ENCODE assay signal across 40 mouse cellular contexts in genomic region chr4:135136202-135136601, GRCm38 (mm10). TPM values are rescaled to one million over a fixed set of nuclear protein-coding genes. Genes with fewer than 3 reads are reported as not detected.
"Had no signal": no experiment of that assay in that cellular context is flagged by ENCODE, and none has a peak within 500 bp of the region (broad histone marks: within the 10 kb centered on the region; RNA-seq: fewer than 3 reads in every experiment).

No protein-coding gene starts in this region.

- H3K36me3 ChIP-seq: heart, embryonic 10.5 days; heart, embryonic 12.5 days; heart, embryonic 13.5 days; heart, embryonic 15.5 days; hindbrain, embryonic 10.5 days; hindbrain, embryonic 12.5 days; hindbrain, embryonic 15.5 days; intestine, embryonic 15.5 days; kidney, embryonic 15.5 days had no signal

- H3K27ac ChIP-seq: heart, embryonic 10.5 days; heart, embryonic 13.5 days; heart, embryonic 15.5 days; hindbrain, embryonic 10.5 days; hindbrain, embryonic 12.5 days; hindbrain, embryonic 14.5 days; hindbrain, embryonic 15.5 days; intestine, embryonic 15.5 days; kidney, embryonic 15.5 days; kidney, postnatal 0 days; layer of hippocampus, adult 2 months; left cerebral cortex, adult 2 months had no signal

- H3K4me2 ChIP-seq: heart, embryonic 11.5 days; heart, embryonic 12.5 days; heart, embryonic 13.5 days; heart, embryonic 15.5 days; hindbrain, embryonic 12.5 days; hindbrain, embryonic 14.5 days; hindbrain, embryonic 15.5 days; intestine, embryonic 15.5 days; kidney, embryonic 15.5 days had no signal

- DNase-seq: heart, postnatal 10 days; heart, postnatal 14 days; heart, postnatal 36 days; heart, postnatal 4 days; kidney, adult 11 months; kidney, adult 18-20 months; kidney, adult 2 months; kidney, adult 8-10 months; kidney, adult 9 months; kidney, postnatal 10 days; kidney, postnatal 14 days; kidney, postnatal 25 days; kidney, postnatal 36 days; kidney, postnatal 4 days; layer of hippocampus, adult 9-11 months; layer of hippocampus, postnatal 36 days had no signal

- H3K9ac ChIP-seq: heart, embryonic 12.5 days; heart, embryonic 13.5 days; heart, embryonic 15.5 days; hindbrain, embryonic 12.5 days; hindbrain, embryonic 14.5 days; hindbrain, embryonic 15.5 days; intestine, embryonic 15.5 days; kidney, embryonic 15.5 days had no signal

- ATAC-seq: hindbrain, embryonic 16.5 days; inflammation-experienced regulatory T-cells, adult 6 months; intestine, embryonic 15.5 days; intestine, embryonic 16.5 days; intestine, postnatal 0 days had no signal

- H3K9me3 ChIP-seq: heart, embryonic 10.5 days; heart, embryonic 12.5 days; heart, embryonic 13.5 days; heart, embryonic 15.5 days; hindbrain, embryonic 10.5 days; hindbrain, embryonic 12.5 days; hindbrain, embryonic 15.5 days; intestine, embryonic 15.5 days; kidney, embryonic 15.5 days had no signal

- H3K4me3 ChIP-seq: heart, embryonic 10.5 days; heart, embryonic 12.5 days; heart, embryonic 13.5 days; heart, embryonic 15.5 days; hindbrain, embryonic 10.5 days; hindbrain, embryonic 12.5 days; hindbrain, embryonic 15.5 days; intestine, embryonic 15.5 days; kidney, embryonic 15.5 days; layer of hippocampus, adult 2 months; left cerebral cortex, adult 2 months had no signal

RNA-seq across cellular contexts. Expression of gene Runx3, which starts 15.8 kb away (rescaled TPM):
- total RNA-seq: layer of hippocampus, adult 18-20 months; layer of hippocampus, adult 2 months; layer of hippocampus, postnatal 10 days; layer of hippocampus, postnatal 14 days; layer of hippocampus, postnatal 25 days; layer of hippocampus, postnatal 36 days had no signal
- polyA plus RNA-seq: heart, embryonic 11.5 days; hindbrain, embryonic 14.5 days; hindbrain, embryonic 16.5 days; kidney, embryonic 14.5 days; kidney, embryonic 16.5 days had no signal
